Comparison of ENCODE assay signal across 17 mouse cellular contexts in genomic region chr13:54067617-54068166, GRCm38 (mm10). TPM values are rescaled to one million over a fixed set of nuclear protein-coding genes. Genes with fewer than 3 reads are reported as not detected.
DNase-seq lines count a peak whose midpoint lies in the region; ATAC-seq and TF ChIP-seq lines count a peak whose summit lies in the region.
"Had no signal": no experiment of that assay in that cellular context is flagged by ENCODE, and none has a peak within 500 bp of the region (broad histone marks: within the 10 kb centered on the region; RNA-seq: fewer than 3 reads in every experiment).

No protein-coding gene starts in this region.

- H3K9ac ChIP-seq in kidney, embryonic 14.5 days (ENCODE audit: low read depth, low read length) = no peak overlapping the region
- H3K9ac ChIP-seq: embryonic facial prominence, embryonic 15.5 days; lung, embryonic 14.5 days; neural tube, embryonic 13.5 days; stomach, embryonic 15.5 days had no signal

- no peak for ATAC-seq in kidney, embryonic 14.5 days (ENCODE audit: low FRiP score, low TSS enrichment)

- TF ChIP-seq CTCF in kidney, adult 2 months (conservative IDR thresholded peaks at IDR 0.05; ENCODE audit: insufficient read depth, insufficient read length, low read depth, low read length) = no peak
- no peak for TF ChIP-seq CTCF in cortical plate, adult 2 months (IDR thresholded peaks at IDR 0.05; ENCODE audit: extremely low read depth, insufficient read depth, low read length)
- no peak for TF ChIP-seq CTCF in olfactory bulb, adult 2 months (IDR thresholded peaks at IDR 0.05; ENCODE audit: insufficient read depth, low read depth, low read length)

- H3K4me3 ChIP-seq in kidney, adult 2 months (ENCODE audit: insufficient read depth, low read depth, low read length) = no peak overlapping the region
- H3K4me3 ChIP-seq in kidney, embryonic 14.5 days (ENCODE audit: low read length) = no peak overlapping the region
- H3K4me3 ChIP-seq in cortical plate, adult 2 months (ENCODE audit: insufficient read depth, low read length) = no peak overlapping the region
- no peak overlapping the region for H3K4me3 ChIP-seq in olfactory bulb, adult 2 months (ENCODE audit: insufficient read depth, low read depth, low read length)
- H3K4me3 ChIP-seq: embryonic facial prominence, embryonic 15.5 days; gastrocnemius, adult 2 months; limb, embryonic 10.5 days; neural tube, embryonic 13.5 days; stomach, embryonic 15.5 days had no signal

- TF ChIP-seq POLR2A in kidney, adult 2 months (IDR thresholded peaks at IDR 0.05; ENCODE audit: low read depth, low read length) = no peak
- TF ChIP-seq POLR2A in cortical plate, adult 2 months (IDR thresholded peaks at IDR 0.05; ENCODE audit: extremely low read depth, insufficient read depth, low read length) = no peak
- TF ChIP-seq POLR2A in olfactory bulb, adult 2 months (IDR thresholded peaks at IDR 0.05; ENCODE audit: insufficient read depth, low read depth, low read length) = no peak

- no peaks in the 10 kb centered on the region; the same call in 1 of the 2 replicates for H3K4me1 ChIP-seq in kidney, adult 2 months (ENCODE audit: control insufficient read depth, insufficient read depth, low read length)
- H3K4me1 ChIP-seq in kidney, embryonic 14.5 days (ENCODE audit: control insufficient read depth, insufficient read depth, low read length) = 0 out of 2 replicates have a peak, but pooled peaks cover 2% of the 10 kb centered on the region
- no peaks in the 10 kb centered on the region for H3K4me1 ChIP-seq in cortical plate, adult 2 months (ENCODE audit: control insufficient read depth, insufficient read depth, low read length)
- no peaks in the 10 kb centered on the region for H3K4me1 ChIP-seq in olfactory bulb, adult 2 months (ENCODE audit: control insufficient read depth, insufficient read depth, low read length)
- H3K4me1 ChIP-seq: embryonic facial prominence, embryonic 15.5 days; stomach, embryonic 15.5 days had no signal

- peak overlapping the region; percentile 69 for H3K27ac ChIP-seq in kidney, adult 2 months (ENCODE audit: insufficient read depth, low read depth, low read length)
- H3K27ac ChIP-seq in kidney, embryonic 14.5 days (ENCODE audit: low read depth, low read length) = no peak overlapping the region
- 0 out of 2 replicates have a peak overlapping the region, but pooled peaks have one; percentile 29 for H3K27ac ChIP-seq in cortical plate, adult 2 months (ENCODE audit: insufficient read depth, low read length)
- H3K27ac ChIP-seq in olfactory bulb, adult 2 months (ENCODE audit: insufficient read depth, low read depth, low read length) = peak overlapping the region; percentile 48; the same call in 1 of the 2 replicates
- H3K27ac ChIP-seq: embryonic facial prominence, embryonic 15.5 days; gastrocnemius, adult 2 months; limb, embryonic 10.5 days; neural tube, embryonic 13.5 days; stomach, embryonic 15.5 days had no signal

- DNase-seq in kidney, adult 2 months = peak; percentile 90
- peak; percentile 17 for DNase-seq in kidney, postnatal 10 days
- no peak for DNase-seq in spleen, adult 12 weeks (ENCODE audit: low spot score)
- no peak for DNase-seq in frontal cortex, postnatal 14 days (ENCODE audit: low spot score in 2 of 2)
- DNase-seq: adrenal gland, postnatal 36 days; cerebellum, adult 18-20 months; gastrocnemius, adult 2 months; lung, embryonic 14.5 days; thymus, postnatal 4 days had no signal

- H3K36me3 ChIP-seq in kidney, adult 2 months (ENCODE audit: control insufficient read depth, insufficient read depth, low read length) = no peaks in the 10 kb centered on the region
- no peaks in the 10 kb centered on the region for H3K36me3 ChIP-seq in kidney, embryonic 14.5 days (ENCODE audit: control insufficient read depth, insufficient read depth, low read length)
- H3K36me3 ChIP-seq: embryonic facial prominence, embryonic 15.5 days; limb, embryonic 10.5 days; neural tube, embryonic 13.5 days; stomach, embryonic 15.5 days had no signal

- H3K9me3 ChIP-seq in kidney, embryonic 14.5 days (ENCODE audit: control insufficient read depth, low read length) = no peaks in the 10 kb centered on the region
- H3K9me3 ChIP-seq: embryonic facial prominence, embryonic 15.5 days; limb, embryonic 10.5 days; neural tube, embryonic 13.5 days; stomach, embryonic 15.5 days had no signal

- no peak overlapping the region for H3K4me2 ChIP-seq in kidney, embryonic 14.5 days (replicated peaks; ENCODE audit: low read depth, low read length)
- H3K4me2 ChIP-seq: embryonic facial prominence, embryonic 15.5 days; heart, embryonic 11.5 days; lung, embryonic 14.5 days; neural tube, embryonic 13.5 days; stomach, embryonic 15.5 days had no signal

- WGBS in kidney, adult 2 months = 33% methylated on average over 6 of the region's 6 CpGs
- 37% methylated on average over 6 of the region's 6 CpGs for WGBS in kidney, embryonic 14.5 days
- WGBS in olfactory bulb, adult 2 months = 43% methylated on average over 6 of the region's 6 CpGs

- H3K27me3 ChIP-seq in kidney, adult 2 months (replicated peaks; ENCODE audit: control insufficient read depth, insufficient read depth, low read length) = no peaks in the 10 kb centered on the region
- H3K27me3 ChIP-seq in kidney, embryonic 14.5 days (ENCODE audit: control insufficient read depth, insufficient read depth, low read length) = no peaks in the 10 kb centered on the region; the same call in 1 of the 2 replicates
- H3K27me3 ChIP-seq: neural tube, embryonic 13.5 days; stomach, embryonic 15.5 days had no signal

RNA-seq across cellular contexts. Expression of gene Sfxn1, which starts 4.0 kb away (rescaled TPM):
- polyA plus RNA-seq in kidney, adult 2 months (2012; rRNA removed) = 96.4 and 106 TPM in 2 replicates
- polyA plus RNA-seq in kidney, embryonic 14.5 days (2014; fragmentation: Nextera tagmentation; extraction: Ambion mirVana) = 109 and 110 TPM in 2 replicates
- polyA plus RNA-seq in cortical plate, adult 2 months (2012; rRNA removed) = 42.7 and 45.0 TPM in 2 replicates
- not detected in 2 replicates for polyA plus RNA-seq in olfactory bulb, adult 2 months (2012; ENCODE audit: insufficient read depth, insufficient read length, low replicate concordance, missing spikeins)

RNA-seq across cellular contexts. Expression of gene Drd1, which starts 12.2 kb away (rescaled TPM):
- 0.02 and 0.08 TPM in 2 replicates for polyA plus RNA-seq in kidney, adult 2 months (2012; rRNA removed)
- 0.05 and 0.16 TPM in 2 replicates for polyA plus RNA-seq in kidney, embryonic 14.5 days (2014; fragmentation: Nextera tagmentation; extraction: Ambion mirVana)
- 4.8 and 16.2 TPM in 2 replicates for polyA plus RNA-seq in cortical plate, adult 2 months (2012; rRNA removed)
- polyA plus RNA-seq in olfactory bulb, adult 2 months (2012; ENCODE audit: insufficient read depth, insufficient read length, low replicate concordance, missing spikeins) = not detected in 2 replicates
- polyA plus RNA-seq: heart, embryonic 11.5 days; limb, embryonic 10.5 days had no signal

Comparison
In these comparisons a context has a peak if more than half of its experiments do, and no peak if none do; other contexts are left out.
1. DNase-seq: peak in kidney, adult 2 months (single experiment) and kidney, postnatal 10 days (single experiment); none in spleen, adult 12 weeks (single experiment) and frontal cortex, postnatal 14 days (0 of 2).